Mouse (Mus musculus) CH12.LX (cell line): ENCODE results near the gene Ciz1. TPM values are rescaled to one million over a fixed set of nuclear protein-coding genes. Genes with fewer than 3 reads are reported as not detected.
A peak's percentile ranks its signal among the peaks of the same experiment; 100 is the strongest.

Experiments used
- DNase-seq: peaks from one replicate; pipeline ENCODE4 v3.0.0-alpha.2; 2013; ENCODE audit errors: extremely low read depth
- H3K27ac ChIP-seq: 2 replicates; pipeline ENCODE4 v1.5.1; 2012; ENCODE audit warnings: low read depth, mild to moderate bottlenecking, control low read depth, moderate library complexity; ENCODE audit not compliant: insufficient read depth
- H3K27me3 ChIP-seq: replicated peaks from 2 replicates; pipeline ENCODE3; 2012; ENCODE audit warnings: inconsistent platforms
- H3K36me3 ChIP-seq, 2 experiments: replicated peaks in 1 of 2; 2 replicates each; pipeline versions ENCODE3 to v1.6.1; 2012; ENCODE audit warnings: inconsistent platforms in 1 of 2, low read length in 1 of 2, mild to moderate bottlenecking in 1 of 2, mixed read lengths in 1 of 2, moderate library complexity in 1 of 2; ENCODE audit not compliant: control insufficient read depth in 1 of 2, insufficient read depth in 1 of 2
- H3K4me1 ChIP-seq, 2 experiments: 2 replicates each; pipeline ENCODE4 v1.6.1; 2012; ENCODE audit warnings: inconsistent platforms in 1 of 2, moderate library complexity in 1 of 2; ENCODE audit not compliant: insufficient read depth in 2 of 2, control insufficient read depth in 1 of 2
- H3K4me2 ChIP-seq: 2 replicates; pipeline ENCODE4 v1.6.1; 2012; ENCODE audit warnings: low read depth, mild to moderate bottlenecking, control low read depth; ENCODE audit not compliant: poor library complexity, insufficient read depth, severe bottlenecking
- H3K4me3 ChIP-seq, 3 experiments: fragments of 150-350 bp in 1 of 3; sonication (generic) in 1 of 3; replicated peaks in 1 of 3; 2 replicates each; pipeline versions ENCODE3 to v1.5.1; 2011 to 2012; ENCODE audit warnings: low read depth in 2 of 3, low read length in 2 of 3, mild to moderate bottlenecking in 2 of 3, moderate library complexity in 2 of 3, control low read depth in 1 of 3, improper control_type of control experiment in 1 of 3, inconsistent platforms in 1 of 3, mixed read lengths in 1 of 3; ENCODE audit not compliant: poor library complexity in 1 of 3
- H3K79me2 ChIP-seq: replicated peaks from 2 replicates; pipeline ENCODE4 v1.6.1; 2012; ENCODE audit warnings: mild to moderate bottlenecking, moderate library complexity; ENCODE audit not compliant: control insufficient read depth, poor library complexity, insufficient read depth, severe bottlenecking; ENCODE audit errors: extremely low read depth
- H3K9ac ChIP-seq: 2 replicates; pipeline ENCODE4 v1.6.1; 2012; ENCODE audit warnings: low read depth, mild to moderate bottlenecking, control low read depth, moderate library complexity; ENCODE audit not compliant: insufficient read depth
- H3K9me3 ChIP-seq: replicated peaks from 2 replicates; pipeline ENCODE3; 2012; ENCODE audit warnings: low read length, inconsistent platforms, mixed read lengths
- BHLHE40 ChIP-seq: IDR thresholded peaks from 2 replicates; pipeline ENCODE4 v1.6.1; 2011; ENCODE audit warnings: mild to moderate bottlenecking, low read depth, low read length, improper control_type of control experiment
- CHD1 ChIP-seq: IDR thresholded peaks from 2 replicates; pipeline ENCODE4 v1.6.1; 2012; ENCODE audit warnings: low read depth, low read length, improper control_type of control experiment, inconsistent platforms
- CHD2 ChIP-seq: IDR thresholded peaks from 2 replicates; pipeline ENCODE4 v1.6.1; 2011; ENCODE audit warnings: low read length, improper control_type of control experiment
- ELF1 ChIP-seq: IDR thresholded peaks from 2 replicates; pipeline ENCODE4 v1.6.1; 2014; ENCODE audit warnings: low read depth, mild to moderate bottlenecking, inconsistent platforms, low read length, improper control_type of control experiment
- ETS1 ChIP-seq: conservative IDR thresholded peaks from 2 replicates; pipeline ENCODE4 v1.6.1; 2012; ENCODE audit warnings: low read depth, mild to moderate bottlenecking, inconsistent platforms, low read length, improper control_type of control experiment, moderate library complexity
- IRF4 ChIP-seq: IDR thresholded peaks from 2 replicates; pipeline ENCODE4 v1.6.1; 2014; ENCODE audit warnings: low read depth, mild to moderate bottlenecking, inconsistent platforms, low read length, improper control_type of control experiment
- JUND ChIP-seq: conservative IDR thresholded peaks from 2 replicates; pipeline ENCODE4 v1.6.1; 2011; ENCODE audit warnings: low read depth, low read length, improper control_type of control experiment
- MAFK ChIP-seq: IDR thresholded peaks from 2 replicates; pipeline ENCODE4 v1.6.1; 2011; ENCODE audit warnings: low read length, improper control_type of control experiment; ENCODE audit not compliant: insufficient replicate concordance
- MAX ChIP-seq: IDR thresholded peaks from 2 replicates; pipeline ENCODE4 v1.6.1; 2011; ENCODE audit warnings: low read length, improper control_type of control experiment
- MAZ ChIP-seq: IDR thresholded peaks from 2 replicates; pipeline ENCODE4 v1.6.1; 2012; ENCODE audit warnings: low read depth, mild to moderate bottlenecking, inconsistent platforms, low read length, improper control_type of control experiment, moderate library complexity
- MYC ChIP-seq: IDR thresholded peaks from 2 replicates; pipeline ENCODE4 v1.6.1; 2011; ENCODE audit warnings: low read depth, mild to moderate bottlenecking, improper control_type of control experiment, low read length
- NRF1 ChIP-seq: IDR thresholded peaks from 2 replicates; pipeline ENCODE4 v1.6.1; 2014; ENCODE audit warnings: low read depth, mild to moderate bottlenecking, inconsistent platforms, low read length, improper control_type of control experiment, moderate library complexity
- PAX5 ChIP-seq: IDR thresholded peaks from 2 replicates; pipeline ENCODE4 v1.6.1; 2012; ENCODE audit warnings: low read length, inconsistent platforms, mixed read lengths
- POLR2A ChIP-seq: IDR thresholded peaks from 2 replicates; pipeline ENCODE4 v1.6.1; 2011; ENCODE audit warnings: low read depth, mild to moderate bottlenecking, improper control_type of control experiment, low read length
- POLR2AphosphoS2 ChIP-seq: IDR thresholded peaks from 2 replicates; pipeline ENCODE4 v1.6.1; 2011; ENCODE audit warnings: low read depth, low read length, improper control_type of control experiment
- SMC3 ChIP-seq: IDR thresholded peaks from 2 replicates; pipeline ENCODE4 v1.6.1; 2011; ENCODE audit warnings: low read depth, low read length, improper control_type of control experiment
- TCF12 ChIP-seq: IDR thresholded peaks from 2 replicates; pipeline ENCODE4 v1.6.1; 2014; ENCODE audit warnings: low read depth, mild to moderate bottlenecking, inconsistent platforms, low read length, improper control_type of control experiment
- UBTF ChIP-seq: IDR thresholded peaks from 2 replicates; pipeline ENCODE4 v1.6.1; 2012; ENCODE audit warnings: low read depth, mild to moderate bottlenecking, inconsistent platforms, low read length, improper control_type of control experiment, moderate library complexity
- ZC3H11A ChIP-seq: IDR thresholded peaks from 2 replicates; pipeline ENCODE4 v1.6.1; 2012; ENCODE audit warnings: low read depth, mild to moderate bottlenecking, inconsistent platforms, low read length, improper control_type of control experiment
- ZNF384 ChIP-seq: IDR thresholded peaks from 2 replicates; pipeline ENCODE4 v1.6.1; 2012; ENCODE audit warnings: low read depth, low read length, improper control_type of control experiment, inconsistent platforms
- dilution Hi-C: fragments of 300-500 bp; cut with MboI; formaldehyde crosslinking; loops from 2 replicates; pipeline ENCODE4 v1.14.3; 2020; ENCODE audit warnings: low sequenced_read_pairs; ENCODE audit not compliant: extremely low pct_unique_long_range_greater_than_20kb, extremely low pct_ligation_motif_present
- in situ Hi-C: fragments of 300-500 bp; cut with MboI; formaldehyde crosslinking; loops from 3 replicates; pipeline ENCODE4 v1.14.3; 2019; ENCODE audit warnings: low sequenced_read_pairs, low pct_ligation_motif_present, low pct_unique_long_range_greater_than_20kb, mixed read lengths
- polyA plus RNA-seq: library from polyadenylated mRNA; unstranded; fragments of >175 nt; gene quantifications from 2 replicates; pipeline ENCODE4 v1.2.1, GENCODE M21; 2012; ENCODE audit warnings: low read depth; ENCODE audit not compliant: insufficient read length
- total RNA-seq, 2 experiments: library from RNA; depleted of rRNA; stranded (reverse); fragments of 300-350 nt in 1 of 2; fragments of >200 nt in 1 of 2; gene quantifications; 2 replicates each; pipeline ENCODE4 v1.2.3; 2012 to 2014

Gene Ciz1
- total and polyA plus RNA-seq, 3 experiments: 8.1 to 47.3 (median 20.4) TPM

DNA sequence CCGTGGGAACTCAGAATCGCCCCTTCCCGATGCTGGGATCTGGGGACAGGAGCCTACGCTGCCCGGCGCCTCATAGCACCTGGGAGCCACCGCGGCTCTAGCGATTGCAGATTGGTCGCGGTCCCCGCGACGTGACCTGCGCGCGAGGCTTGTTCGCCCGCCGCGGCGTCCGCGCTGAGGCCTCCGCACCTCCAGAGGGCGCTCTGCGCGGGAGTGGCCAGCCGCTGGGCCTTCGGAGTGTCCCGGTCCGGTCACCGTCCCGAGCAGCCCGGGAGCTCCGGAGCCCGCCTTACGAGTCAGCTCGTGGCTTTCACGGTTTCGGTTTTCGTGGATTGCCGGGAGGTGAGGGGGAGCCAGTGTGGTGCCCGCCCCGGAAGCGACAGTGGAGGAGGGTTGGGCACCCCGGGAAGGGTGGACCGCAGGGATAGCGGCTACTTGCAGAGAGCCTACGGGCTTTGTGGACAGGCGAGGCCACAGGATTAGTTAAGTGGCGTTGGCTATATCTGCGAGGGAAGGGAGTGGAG is 10.8 kb downstream of the Ciz1 start (continued):
- 0 out of 2 replicates have a peak, but pooled peaks have one; percentile 10 for TF ChIP-seq ETS1
- TF ChIP-seq CHD2: 0 out of 2 replicates have a peak, but pooled peaks have one; percentile 36
- TF ChIP-seq UBTF: peak; percentile 90
- TF ChIP-seq ELF1: peak; percentile 73
- peak; percentile 89 for TF ChIP-seq IRF4
- TF ChIP-seq JUND: no peak
- no peak for TF ChIP-seq MAFK
- no peak for TF ChIP-seq PAX5
- TF ChIP-seq CHD1: no peak
- peak; percentile 76 for TF ChIP-seq MAX
- no peak for TF ChIP-seq POLR2AphosphoS2
- TF ChIP-seq POLR2A: peak; percentile 77

DNA sequence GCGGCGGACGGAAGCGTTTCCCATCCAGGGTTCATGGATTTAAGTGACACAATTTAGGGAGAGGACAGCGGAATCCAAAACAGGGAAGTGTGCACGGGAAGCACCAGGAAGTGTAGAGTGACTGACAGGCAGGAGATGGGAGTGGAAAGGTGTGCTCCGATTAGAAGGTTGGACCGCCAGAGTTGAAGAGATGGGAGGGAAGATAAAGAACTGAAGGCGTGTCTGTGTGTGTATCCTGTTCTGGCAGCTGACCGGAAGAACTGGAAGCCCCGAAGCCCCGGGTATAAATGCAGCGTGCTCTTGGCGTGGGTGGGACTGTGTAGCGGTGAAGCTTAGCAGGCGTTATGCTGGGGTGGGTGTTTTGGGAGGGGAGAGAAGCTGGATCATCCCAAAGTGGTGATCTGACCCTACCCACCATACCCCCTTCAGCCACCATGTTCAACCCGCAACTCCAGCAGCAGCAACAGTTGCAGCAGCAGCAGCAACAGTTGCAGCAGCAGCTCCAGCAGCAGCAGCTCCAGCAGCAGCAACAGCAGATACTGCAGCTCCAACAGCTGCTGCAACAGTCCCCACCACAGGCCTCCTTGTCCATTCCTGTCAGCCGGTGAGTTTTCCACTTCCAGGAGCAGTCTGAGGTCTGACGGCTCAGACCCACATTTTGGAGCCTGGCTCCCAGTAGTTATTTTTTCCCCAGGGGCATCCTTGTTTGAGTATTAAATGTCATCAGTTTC is 11.4 kb downstream of the Ciz1 start:
- Histone ChIP-seq H3K36me3 (peaks cover 12 to 39% of the 10 kb centered on the region in 2 experiments), H3K27ac (peak overlapping the region; percentile 30), H3K4me1 (peaks cover 0 to 9% of the 10 kb centered on the region in 2 experiments; a peak in 2 of 4 replicates), H3K79me2 (no peaks in the 10 kb centered on the region), H3K9ac (peak overlapping the region; percentile 74), H3K4me2 (peak overlapping the region; percentile 41; the same call in 1 of the 2 replicates), H3K9me3 (no peaks in the 10 kb centered on the region), H3K4me3 (peak overlapping the region; percentile 72 to 79 (median 74)), H3K27me3 (peaks cover 24% of the 10 kb centered on the region)
- TF ChIP-seq BHLHE40: peak; percentile 17; the same call in 1 of the 2 replicates
- TF ChIP-seq SMC3: no peak
- TF ChIP-seq MYC: 0 out of 2 replicates have a peak, but pooled peaks have one; percentile 18
- no peak for TF ChIP-seq ZNF384
- dilution Hi-C loops: no loop called here
- peak; percentile 37 for DNase-seq
- in situ Hi-C loops: no loop called here

DNA sequence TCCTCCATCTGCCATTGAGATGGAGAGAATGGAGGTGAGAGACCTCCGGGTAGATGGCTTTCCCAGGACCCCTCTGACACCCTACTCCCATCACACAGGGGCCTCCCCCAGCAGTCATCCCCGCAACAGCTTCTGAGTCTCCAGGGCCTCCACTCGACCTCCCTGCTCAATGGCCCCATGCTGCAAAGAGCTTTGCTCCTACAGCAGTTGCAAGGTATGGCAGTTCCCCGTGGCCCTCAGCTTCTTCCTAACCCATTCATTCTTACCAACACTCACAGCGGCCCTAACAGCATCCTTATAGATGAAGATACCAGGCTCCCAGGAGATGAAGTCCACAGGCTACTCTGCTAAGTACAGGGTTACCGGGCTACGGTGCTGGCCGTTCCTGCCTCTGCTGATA is 12.0 kb downstream of the Ciz1 start:
- Histone ChIP-seq H3K4me2 (no peak overlapping the region), H3K4me1 (peaks cover 0 to 9% of the 10 kb centered on the region in 2 experiments; a peak in 2 of 4 replicates), H3K9me3 (no peaks in the 10 kb centered on the region), H3K27ac (no peak overlapping the region), H3K79me2 (no peaks in the 10 kb centered on the region), H3K36me3 (peaks cover 12 to 40% of the 10 kb centered on the region in 2 experiments), H3K4me3 (no peak overlapping the region), H3K27me3 (peaks cover 19% of the 10 kb centered on the region), H3K9ac (no peak overlapping the region)
- dilution Hi-C loops: no loop called here
- no peak for DNase-seq
- in situ Hi-C loops: no loop called here
- no peak for TF ChIP-seq MAZ
- TF ChIP-seq ZC3H11A: no peak
- no peak for TF ChIP-seq ELF1
- TF ChIP-seq TCF12: no peak
- no peak for TF ChIP-seq POLR2AphosphoS2
- no peak for TF ChIP-seq NRF1
- TF ChIP-seq JUND: no peak
- TF ChIP-seq MAFK: no peak
